Mouse (Mus musculus): ENCODE measurements around the gene Snd1. TPM values are rescaled to one million over a fixed set of nuclear protein-coding genes. Genes with fewer than 3 reads are reported as not detected.

Snd1 gene
- total RNA-seq, 2 experiments from 2014 or later, result 45.0 to 49.8 TPM

DNA sequence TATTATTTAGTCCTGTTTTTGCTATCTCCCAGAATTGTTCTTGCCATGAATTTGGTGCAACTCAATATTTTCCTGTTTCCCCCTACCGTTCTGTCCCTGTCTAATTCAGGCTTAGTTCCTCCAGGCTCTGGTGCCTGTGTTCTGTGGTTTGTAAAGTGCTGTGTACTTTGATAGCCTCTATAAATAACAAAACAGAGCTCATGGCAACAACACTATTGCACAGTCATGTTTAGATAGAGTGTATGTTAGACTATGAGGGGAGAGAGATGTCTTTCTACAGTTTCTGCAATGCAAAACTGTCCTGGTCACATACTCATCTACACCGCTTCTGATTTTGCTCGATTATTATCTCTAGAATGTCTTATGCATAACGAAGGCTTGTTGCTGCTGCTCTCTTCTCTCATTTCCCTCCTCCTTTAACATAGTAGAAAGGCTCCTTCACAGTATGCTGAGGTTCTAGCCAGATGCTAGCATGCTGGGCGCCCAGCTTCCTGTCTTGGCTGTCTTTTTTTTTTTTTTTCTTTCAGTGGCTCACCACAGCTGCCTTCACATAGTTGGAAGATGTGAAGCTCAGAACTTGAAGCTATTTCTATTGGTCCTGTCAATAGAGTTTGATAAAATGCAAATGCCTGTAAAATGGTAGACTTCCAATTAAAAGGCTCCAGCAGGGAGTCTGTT, 113.7 kb downstream of the Snd1 start:
- no peak for DNase-seq (ENCODE audit: low spot score)

DNA sequence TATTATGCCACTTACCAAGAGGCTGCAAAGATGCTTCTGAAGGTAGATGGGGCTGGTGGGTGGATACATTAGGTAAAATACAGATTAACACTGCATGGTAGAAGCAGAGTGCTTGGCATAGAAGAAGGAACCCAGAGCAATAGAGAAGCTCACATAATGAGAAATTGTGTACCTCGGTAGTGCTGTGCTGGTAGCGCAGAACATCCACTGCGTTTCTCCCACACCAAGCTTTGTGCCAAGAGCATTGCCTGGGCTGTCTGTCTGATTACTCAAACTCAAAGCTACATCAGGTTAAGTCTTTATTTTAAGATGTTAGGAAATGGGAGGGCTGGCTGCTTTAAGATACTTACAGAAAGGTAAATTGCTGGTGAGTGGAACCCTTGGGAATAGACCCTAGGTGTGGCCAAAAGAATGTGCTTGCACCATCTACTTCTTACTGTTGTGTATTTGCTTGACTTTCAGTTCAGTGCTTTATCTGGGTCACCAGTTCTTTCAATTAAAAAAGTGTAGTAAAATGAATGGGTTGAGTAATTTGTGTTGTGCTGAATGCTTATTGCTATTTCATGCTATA, 117.5 kb downstream of the Snd1 start:
- no peak for DNase-seq (ENCODE audit: low spot score)

DNA sequence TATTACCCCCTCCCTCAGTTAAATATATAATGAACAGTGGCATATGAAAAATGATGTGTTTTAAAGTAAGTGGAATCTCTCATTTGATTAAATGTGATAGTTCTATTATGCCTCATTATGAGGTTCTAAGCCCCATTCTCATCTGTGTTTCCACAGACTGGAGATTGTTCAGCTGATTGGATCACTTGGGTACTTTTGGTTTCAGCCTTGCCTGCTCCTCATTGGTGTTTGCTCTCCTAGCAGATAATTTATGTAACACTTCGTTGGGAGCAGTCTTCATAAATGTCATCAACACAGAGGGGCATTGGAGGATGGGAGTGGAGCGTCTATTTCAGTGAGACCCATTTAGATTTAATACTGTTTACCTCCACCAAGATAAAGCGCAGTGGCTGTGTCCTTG, 118.8 kb downstream of the Snd1 start:
- DNase-seq (ENCODE audit: low spot score), result no peak

DNA sequence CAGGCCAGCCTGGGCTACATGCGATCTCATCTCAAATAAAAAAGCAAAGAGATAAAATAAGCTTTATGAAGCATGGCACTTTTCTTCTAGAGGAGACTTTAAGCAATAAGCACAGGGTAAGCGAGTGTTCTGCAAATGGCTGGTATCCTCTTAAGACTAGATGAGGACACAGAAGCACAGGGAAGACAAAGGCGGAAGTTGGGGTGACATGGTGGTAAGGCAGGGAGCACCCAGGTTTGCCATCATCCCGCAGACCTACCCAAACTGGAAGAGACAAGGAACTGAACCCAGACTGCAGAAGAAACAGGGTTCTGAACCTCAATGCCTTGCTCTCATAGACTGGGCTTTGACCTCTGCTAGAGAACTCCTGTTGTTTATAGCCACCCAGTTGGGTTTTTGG, 119.8 kb downstream of the Snd1 start:
- DNase-seq (ENCODE audit: low spot score), result no peak

DNA sequence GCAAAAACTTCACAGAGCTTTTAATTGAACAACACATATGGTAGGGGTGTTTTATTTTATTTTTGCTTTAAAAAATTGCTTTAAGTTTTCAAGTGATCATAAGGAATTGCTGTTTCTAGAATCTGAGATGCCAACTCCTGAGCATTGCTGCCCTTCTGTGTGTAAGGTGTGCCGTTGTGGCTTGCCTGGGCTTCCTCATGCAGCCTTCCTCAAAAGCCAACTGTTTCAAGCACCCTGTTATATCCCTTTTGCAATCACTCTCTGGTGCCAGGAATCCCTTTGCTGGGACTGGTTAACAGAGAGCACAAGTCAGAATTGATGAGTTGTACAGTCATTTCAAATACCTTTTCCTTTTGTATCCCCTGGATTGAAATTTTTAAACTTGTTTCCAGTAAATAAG, 120.3 kb downstream of the Snd1 start:
- no peak for DNase-seq (ENCODE audit: low spot score)

DNA sequence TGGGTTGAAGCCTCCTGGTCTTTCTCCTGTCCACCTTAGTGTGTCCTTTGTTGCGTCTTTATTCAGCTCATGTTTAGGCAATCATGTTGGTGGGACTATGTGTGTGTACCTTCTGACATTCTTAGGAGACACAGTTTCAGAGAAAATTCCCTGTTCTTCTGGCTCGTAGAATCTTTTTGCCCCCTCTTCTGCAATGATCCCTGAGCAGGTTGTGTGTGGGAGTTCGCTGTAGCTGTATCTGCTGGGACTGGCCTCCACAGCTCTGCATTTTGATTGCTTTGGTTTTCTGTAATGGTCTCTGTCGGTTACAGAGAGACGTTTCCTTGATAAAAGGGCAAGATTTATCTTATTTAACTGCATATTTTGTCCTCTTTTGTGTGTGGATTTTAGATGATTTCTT, 122.3 kb downstream of the Snd1 start:
- no peak for DNase-seq (ENCODE audit: low spot score)

DNA sequence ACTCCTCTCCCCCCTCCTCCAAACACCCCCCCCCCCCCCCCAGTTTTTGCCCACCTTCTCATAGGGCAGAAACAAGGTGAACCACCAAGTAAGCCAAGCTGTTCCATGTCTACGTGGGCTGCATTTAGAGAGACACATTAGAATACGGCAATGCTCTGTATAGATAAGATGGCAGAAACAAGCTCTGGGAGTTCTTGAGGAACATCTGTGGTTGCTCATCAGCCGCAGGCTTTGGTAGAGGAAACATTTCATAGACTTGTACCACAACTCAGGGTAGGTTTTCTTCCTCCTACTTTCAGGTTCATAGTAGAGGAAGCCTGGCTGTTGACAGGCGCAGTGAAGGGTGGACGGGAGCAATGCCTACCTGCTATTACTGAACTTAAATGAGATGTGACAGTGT, 124.2 kb downstream of the Snd1 start:
- DNase-seq (ENCODE audit: low spot score), result no peak

DNA sequence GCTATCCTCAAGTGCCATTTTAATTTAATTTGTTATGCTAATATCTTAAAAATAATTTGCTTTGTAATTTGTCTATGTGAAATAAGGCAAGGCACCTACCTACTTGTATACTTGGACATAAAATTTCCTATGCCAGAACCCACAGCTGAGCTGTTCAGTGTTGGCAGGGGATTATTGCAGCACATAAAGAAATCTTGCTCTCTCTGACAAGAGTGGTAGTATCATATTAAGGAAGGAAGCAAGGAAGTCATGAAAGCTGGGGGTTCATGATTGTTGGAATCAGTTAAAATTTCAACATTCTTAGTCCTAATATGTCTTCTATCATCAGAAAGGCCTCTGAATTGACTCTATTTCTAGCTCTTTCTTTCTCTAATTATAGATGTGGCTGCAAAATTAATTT, 125.5 kb downstream of the Snd1 start:
- no peak for DNase-seq (ENCODE audit: low spot score)

DNA sequence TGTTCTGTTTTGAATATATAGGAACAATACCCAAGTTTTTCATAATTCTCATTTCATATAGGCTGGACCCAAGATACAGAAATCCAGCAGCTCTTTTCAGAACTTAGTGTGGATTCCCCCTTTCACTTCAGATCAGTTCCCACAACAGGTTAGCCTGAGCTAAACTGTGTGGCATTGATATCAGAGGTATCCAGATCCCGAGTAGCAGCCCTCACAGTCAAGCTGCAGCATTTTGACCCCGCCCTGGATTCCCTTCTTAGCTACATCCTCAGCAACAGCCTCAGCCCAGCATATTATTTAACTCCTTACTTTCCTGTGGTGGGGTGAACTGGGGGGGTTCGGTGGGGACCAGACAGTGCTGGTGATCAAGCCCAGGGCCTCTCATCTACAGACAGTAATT, 128.5 kb downstream of the Snd1 start:
- no peak for DNase-seq (ENCODE audit: low spot score)

DNA sequence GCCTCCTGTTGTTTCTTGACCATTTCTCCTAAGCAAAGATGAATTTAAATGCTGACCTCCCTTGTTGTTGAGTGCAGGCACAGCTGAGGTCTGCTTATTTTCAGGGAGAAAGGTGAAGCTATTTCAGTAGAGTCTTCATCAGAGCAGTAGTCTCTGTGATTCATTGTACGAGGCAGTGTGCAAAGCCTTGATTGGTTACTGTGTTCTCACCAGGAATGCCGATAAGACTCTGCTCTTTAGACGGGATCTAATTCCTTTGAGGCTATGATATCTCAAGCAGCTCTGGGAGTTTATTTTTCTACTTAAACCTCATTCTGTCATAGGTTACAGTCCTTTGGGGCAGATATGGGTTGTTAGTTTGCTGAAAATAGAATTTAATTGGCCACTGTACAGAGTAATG, 128.9 kb downstream of the Snd1 start:
- DNase-seq (ENCODE audit: low spot score), result no peak

DNA sequence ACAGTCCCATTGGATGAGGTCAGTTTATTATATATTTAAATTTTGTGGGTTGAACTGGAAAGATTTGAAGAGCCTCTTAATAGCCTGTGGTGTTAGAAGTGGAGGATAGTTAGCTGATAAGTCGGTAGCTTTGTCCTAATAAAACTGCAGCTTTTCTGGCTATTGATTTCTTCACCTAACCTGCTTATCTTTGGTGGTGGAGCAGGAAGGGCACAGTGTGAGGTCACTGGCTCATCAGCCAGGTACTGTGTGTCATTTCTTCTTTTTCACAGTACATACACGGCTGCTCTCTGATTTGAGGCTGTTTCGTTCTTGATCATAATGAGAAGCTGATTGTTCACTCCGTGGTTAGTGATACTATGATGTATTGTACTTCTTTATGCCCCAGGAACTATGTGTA, 134.4 kb downstream of the Snd1 start:
- no peak for DNase-seq (ENCODE audit: low spot score)

DNA sequence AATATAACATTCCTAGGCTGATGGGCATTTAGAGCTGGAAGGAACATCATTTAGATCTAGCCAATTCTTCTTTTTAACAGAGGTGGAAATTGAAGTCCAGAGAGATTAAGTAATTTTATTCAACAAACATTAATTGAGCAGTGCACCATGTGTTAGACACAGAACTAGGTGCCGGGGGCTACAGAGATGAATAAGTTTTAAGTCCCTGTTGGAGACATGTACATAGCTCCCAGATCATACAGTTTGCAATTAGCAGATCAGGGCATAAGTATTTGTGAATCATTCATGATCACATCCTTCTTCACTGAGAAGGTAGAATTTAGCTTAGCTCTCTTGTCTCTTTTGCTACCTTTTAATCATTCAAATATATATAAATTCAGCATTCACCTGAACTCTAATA, 135.2 kb downstream of the Snd1 start:
- no peak for DNase-seq (ENCODE audit: low spot score)

DNA sequence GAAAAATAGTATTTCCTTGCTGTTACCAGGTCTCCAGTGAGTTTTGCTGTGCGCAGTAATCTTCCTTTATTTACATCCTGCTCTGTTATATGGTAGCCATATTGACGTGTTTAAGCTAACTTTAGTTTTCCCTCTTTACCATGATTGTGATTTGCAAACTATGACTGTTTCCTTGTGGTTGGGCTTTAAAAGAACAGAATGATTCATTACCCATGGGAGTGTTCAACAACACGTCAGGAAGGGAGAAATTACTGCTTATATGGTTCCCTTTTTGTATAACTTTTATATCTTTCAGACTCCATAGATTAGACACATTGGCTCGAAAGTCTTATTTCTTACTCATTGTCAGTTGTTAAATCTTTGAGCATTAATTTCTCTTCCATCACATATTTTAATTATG, 138.5 kb downstream of the Snd1 start:
- no peak for DNase-seq (ENCODE audit: low spot score)

DNA sequence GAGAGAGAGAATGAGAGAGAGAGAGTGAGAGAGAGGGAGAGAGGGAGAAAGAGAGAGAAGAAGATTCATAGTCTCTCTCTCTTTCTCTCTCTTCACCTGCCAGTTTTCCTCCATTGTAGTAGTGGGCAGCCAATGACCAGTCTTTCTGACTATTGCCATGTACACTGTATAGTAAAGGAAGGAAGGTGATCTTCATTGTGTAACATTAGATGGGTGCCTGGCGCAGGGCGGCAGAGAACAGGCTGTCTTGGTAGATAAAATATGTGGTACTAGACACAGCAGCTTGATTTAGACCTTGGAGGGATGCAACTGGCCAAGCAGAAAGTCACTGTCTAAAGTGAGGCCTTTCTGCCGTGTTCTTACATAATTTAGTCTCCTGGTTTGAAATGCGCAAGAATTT, 139.9 kb downstream of the Snd1 start:
- no peak for DNase-seq (ENCODE audit: low spot score)

DNA sequence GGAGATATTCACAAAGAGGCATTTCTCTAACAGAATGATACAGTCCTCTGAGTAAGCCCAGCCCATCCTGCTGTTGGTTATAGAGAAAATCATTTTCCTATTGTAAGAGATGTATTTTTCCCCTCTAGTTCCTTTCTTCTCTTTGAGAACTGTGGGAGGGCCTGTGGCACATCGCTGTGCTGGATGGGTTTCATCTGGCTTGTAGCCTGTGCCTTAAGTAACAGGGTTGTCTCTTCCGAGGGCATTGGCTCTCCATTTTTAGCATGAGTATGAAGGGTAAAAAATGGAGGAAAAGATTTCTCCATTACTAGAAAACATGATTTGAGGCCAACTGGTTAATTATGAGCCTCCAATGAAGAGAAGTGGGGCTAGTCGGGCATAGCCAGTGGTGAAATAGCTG, 140.5 kb downstream of the Snd1 start:
- no peak for DNase-seq (ENCODE audit: low spot score)

DNA sequence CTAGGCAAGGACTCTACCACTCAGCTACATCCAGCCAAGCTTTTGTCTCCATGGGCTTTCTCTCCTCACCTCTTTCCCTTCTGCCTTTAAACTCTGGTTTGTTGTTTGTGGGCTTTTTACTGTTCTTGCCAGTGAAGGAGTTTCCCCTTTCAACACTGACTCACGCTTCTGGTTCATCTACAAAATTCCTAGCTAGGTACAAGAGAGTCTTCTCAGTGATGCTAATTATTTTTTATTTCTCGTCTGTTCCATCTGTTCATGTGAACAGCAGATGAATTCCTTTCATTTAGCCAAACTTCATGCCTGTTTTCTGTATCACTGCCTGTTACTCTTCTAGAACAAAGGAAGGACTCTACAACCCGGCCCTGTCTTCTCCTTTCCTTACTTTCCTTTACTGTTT, 141.0 kb downstream of the Snd1 start:
- DNase-seq (ENCODE audit: low spot score), result no peak

DNA sequence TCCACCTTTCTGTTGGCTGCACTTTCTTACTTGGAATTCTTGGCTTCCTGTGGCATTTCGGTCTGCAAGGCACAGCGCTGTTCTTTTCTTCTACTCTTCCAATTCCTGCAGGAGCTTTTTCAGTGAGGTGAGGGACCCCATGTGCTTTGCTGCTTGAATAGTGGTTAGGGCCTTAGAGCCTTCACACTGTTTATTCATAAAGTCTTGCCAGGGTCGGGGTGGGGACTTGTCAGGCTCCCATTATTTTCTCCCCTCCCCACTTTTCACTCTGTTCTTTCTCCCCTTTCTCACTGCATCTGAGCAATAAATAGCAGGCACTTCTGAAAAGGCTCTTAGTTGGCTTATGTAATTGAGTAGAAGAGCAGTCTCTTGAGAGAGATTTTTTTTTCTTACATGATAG, 143.4 kb downstream of the Snd1 start:
- no peak for DNase-seq (ENCODE audit: low spot score)

DNA sequence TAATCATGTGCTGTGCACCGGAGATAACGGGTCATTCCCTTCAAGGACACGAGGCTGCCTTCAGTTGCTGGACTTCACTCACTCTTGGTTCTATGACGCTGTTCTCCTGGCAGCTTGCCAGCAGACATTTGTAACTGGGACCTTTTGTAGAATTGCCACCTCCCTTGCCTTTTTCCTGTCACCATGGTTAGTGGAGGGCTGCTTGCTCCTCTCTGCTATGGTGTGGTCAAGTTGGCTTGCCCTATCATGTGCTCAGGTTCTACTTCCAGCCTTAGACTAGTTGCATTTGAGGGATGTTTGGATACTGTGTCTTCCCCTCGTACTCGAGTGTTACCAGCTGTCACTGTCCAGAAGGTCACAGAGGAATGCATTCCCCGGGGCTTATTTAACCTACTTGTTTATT, 143.8 kb downstream of the Snd1 start:
- DNase-seq (ENCODE audit: low spot score), result peak; percentile 54

DNA sequence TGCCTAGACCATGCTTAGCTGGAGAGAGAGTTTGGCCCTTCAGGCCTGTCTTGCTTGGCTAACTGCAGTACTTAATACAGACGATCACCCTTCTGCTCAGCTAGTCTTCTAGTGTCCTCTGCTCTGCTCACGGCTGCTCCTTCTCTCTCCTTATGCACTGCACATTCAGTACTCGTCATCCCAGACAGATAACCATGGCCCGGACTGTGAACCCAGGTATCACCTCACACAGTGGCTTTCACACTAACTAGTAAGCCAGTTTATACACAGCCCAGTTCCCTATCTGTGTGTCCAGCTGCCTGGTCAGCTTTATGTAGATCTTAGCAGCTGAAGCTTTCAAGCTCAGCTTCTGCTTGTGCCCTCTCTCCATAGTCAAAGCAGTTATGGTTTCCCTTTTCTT, 146.5 kb downstream of the Snd1 start:
- no peak for DNase-seq (ENCODE audit: low spot score)

DNA sequence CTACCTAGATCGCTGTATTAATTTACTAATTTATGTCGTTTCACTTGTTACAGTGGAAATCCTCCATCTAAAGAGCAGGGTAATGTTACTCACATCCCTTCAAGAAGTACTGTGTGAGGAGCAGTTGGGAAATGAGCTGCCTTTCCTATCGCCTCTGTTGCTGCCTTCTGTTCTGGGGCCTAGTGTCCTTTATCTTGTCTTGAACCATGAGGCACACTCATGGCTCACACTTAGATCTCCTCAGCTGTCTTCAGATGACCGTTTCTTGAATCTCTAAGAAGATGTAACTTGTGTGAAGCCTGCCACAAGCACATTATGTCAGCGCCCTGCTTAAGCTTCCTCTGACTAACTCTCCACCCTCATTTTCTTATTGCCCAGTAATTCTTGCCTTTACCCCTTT, 147.0 kb downstream of the Snd1 start:
- DNase-seq (ENCODE audit: low spot score), result no peak

DNA sequence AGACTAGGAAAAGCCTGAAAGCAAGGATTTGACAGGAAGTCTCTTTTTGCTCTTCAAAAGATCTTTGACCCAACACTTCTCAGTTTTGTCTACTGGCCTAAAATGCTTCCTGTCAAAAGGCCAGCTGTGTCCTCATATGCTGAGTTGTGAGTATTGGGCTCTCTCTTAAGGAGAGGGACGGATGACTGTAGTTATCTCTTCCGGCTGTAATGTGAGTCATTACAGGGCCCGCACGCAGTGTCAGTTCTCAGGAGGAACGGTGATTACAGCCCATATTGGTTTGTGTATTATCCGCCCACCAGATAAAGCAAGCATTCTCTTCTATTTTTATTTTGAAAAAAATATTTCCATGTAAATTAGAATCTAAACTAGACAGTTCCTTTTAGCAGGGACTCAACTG, 147.6 kb downstream of the Snd1 start:
- peak; percentile 41 for DNase-seq (ENCODE audit: low spot score)

DNA sequence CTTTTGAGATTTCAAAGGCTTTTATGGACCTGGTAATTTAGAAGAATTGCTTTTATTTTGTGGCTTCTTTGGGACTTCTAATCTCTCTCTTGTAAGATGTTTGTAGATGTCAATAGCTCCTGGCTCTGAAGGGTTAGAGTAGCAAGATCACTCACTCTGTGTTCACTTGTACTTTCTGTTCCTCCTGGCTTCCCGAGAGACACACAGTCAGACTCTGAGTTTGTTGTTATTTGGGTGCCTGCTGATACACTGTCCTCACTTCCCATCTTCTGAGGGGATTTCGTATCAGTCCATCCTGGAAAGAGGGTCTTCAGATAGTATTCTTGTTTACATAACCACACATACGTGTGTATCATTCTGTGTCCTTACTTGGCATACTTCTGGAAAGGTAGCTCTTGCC, 148.0 kb downstream of the Snd1 start:
- no peak for DNase-seq (ENCODE audit: low spot score)

DNA sequence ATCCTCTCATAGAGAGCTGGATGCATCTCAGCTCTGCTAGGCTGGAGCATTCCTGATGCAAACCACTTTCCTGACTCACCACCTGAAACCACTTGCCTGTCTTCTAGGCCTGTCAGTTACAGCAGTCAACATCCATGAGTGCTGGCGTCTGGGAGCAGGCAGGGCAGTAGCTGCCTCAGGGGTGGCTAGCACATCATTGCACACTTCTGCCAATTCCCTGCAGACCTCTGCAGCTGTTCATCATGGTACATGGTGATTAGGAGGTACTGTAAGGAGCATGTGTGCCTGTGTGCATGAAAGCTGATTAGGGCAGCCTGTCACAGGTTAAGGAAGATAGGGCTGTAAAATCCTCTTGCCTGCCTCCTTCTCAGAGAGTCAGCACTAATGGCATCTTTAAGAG, 153.5 kb downstream of the Snd1 start:
- no peak for DNase-seq (ENCODE audit: low spot score)

DNA sequence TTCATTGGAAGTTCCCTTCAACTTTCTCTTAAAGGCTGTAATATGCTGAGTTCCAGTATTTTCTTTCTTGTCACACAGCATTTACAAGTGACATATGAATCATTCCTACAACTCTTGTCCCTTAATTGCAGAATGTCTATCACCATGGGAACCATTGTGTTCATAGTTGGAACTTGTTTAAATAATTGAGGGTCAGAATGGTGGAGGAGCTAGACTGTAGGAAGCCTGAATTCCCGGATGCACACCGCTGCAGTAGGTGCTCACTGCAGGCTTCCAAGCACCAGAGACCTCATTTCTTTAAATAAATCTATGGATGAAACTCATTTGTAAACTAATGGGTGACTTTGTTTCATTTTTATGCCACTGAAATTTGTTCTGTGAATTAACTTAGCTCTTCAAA, 154.9 kb downstream of the Snd1 start:
- DNase-seq (ENCODE audit: low spot score), result no peak
